Mouse (Mus musculus): ENCODE data around the gene Csnka2ip.

Gene Csnka2ip

DNA sequence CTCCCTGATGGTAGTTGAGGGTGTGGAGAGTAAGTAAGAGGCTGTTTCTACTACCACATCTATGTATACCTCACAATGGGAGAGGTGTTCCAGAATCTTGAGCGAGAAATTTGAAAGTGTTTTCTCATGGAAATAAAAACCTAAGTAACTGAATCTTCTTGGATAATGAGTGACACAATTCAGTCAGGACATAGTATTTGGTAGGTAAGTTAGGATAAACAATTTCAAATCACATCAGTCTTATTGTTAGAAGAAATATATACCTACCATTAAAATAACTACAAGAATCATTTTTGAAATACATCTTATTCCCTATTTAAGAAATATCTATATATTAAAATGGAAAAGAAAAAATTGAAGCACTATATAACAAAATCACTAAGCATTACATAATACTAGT, at the start of gene Csnka2ip:
TSS of gene Csnka2ip (minus strand) at position 101 of the 400 bp plus-strand sequence.
- no peak for DNase-seq

DNA sequence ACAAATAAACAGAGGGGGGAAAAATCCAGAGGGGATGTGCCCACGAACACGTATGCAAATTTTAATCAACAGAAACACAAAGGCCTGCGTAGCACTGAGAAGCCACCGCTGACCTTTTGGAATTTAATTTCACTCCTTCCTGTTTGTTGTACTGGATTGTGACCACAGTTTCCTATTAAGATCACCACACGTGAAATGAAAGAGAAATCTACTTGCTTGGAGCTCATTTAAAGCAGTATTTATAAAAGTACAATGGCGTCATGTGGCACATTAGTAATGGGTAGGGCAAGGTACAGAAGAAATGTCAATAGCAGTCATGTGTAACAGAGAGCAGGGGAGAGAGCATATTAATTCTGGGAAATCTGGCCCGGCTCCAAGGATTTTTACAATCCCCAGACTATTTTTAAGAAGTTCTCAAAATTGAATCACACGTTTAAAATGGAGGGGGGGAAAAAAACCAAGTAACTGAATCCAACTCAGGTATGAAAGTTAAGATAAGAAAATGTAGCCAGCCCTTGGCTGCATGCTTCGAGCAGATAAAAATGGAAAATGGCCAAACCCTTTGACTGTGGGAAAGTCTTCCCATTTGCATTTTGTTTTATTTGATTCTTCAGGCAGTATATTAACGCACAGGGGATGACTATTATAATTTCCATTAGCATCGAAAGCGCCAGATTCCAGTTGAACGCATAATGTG, 47.5 kb upstream of the Csnka2ip start:
- DNase-seq: no peak

DNA sequence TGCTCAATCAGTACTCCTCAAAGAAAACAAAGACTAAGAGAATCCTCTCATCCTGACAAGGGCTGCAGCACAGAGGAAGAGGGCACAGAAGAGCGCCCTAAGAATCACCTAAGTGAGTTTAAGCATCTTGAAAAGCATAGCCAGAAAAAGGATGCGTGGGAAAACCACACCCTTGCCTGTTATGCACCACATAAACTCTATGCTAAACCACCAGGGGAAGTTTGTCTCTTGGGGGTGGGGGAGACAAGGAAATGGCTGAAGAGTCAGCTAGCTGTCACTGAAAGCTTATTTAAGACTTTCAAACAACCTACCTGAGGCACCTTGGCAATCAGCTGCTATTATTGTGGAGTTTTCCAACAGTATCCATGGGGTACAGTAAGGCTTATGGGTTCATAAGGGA, 45.6 kb upstream of the Csnka2ip start:
- no peak for DNase-seq

DNA sequence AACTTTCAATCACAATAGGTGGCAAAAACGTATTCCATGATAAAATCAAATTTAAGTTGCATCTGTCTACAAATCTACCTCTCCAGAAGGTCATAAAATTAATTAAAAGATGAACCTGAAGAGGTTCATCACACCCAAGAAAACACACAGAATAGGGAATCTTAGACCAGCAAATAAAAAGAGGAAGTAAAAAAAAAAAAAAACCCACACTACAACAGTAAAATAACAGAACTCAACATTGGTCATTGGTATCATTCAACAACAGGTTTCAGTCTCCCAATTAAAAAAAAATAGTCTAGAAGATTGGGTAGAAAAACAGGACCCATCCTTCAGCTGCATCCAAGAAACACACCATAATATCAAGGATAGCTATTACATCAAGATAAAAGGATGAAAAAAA, 32.9 kb upstream of the Csnka2ip start:
- DNase-seq: no peak

DNA sequence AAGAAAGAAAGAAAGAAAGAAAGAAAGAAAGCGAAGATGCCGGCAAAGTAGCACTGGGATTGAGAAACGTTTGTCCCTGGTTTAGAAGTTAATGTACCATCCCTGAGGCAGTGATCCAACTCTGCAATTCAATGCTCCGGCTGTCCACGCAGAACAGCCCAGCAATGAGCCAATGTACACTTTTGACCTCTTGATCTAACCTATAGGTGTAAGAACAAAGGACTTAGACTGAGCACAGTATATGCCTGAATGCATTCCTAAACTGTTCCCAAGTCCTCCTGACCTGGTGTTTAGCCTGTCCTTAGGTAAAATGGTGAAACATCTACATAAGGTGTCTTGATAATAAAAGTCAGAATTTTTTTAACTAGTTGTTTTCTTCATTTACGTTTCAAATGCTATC, 17.9 kb upstream of the Csnka2ip start:
- no peak for DNase-seq

DNA sequence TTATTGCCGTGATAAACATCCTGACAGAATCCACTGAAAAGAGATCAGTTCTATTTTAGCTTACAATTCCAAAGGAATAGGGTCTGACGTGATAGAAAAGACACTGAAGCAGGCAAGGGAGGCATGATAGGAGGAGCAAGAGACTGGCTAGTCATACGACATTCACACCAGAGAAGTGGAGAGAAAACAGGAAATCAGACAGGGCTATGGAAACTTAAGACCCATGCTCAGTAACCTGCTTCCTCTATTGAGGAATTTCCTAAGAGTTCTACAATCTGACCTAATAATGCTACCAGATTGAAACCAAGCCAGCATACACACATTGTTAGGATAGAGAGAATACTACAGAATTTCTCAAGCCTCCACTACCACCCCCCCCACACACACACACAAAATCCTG, 12.4 kb upstream of the Csnka2ip start:
- no peak for DNase-seq

DNA sequence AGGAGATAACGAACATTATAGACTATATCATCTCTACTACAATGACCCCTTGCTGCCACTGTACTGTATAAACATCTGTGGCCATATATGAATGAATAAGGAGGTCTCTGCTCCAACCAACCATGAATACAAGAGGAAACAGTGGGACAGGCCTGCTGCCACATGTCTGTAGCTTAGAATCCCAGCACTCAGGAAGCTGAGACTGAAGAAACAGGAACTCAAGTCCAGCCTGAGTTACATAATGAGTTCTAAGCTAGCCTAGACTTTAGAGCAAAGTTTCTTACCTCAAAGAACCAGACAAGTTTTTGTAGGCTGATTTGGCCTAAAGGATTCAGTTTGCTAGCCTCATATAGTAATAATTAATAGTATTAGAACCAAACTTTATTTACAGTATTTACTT, 5.6 kb upstream of the Csnka2ip start:
- no peak for DNase-seq

DNA sequence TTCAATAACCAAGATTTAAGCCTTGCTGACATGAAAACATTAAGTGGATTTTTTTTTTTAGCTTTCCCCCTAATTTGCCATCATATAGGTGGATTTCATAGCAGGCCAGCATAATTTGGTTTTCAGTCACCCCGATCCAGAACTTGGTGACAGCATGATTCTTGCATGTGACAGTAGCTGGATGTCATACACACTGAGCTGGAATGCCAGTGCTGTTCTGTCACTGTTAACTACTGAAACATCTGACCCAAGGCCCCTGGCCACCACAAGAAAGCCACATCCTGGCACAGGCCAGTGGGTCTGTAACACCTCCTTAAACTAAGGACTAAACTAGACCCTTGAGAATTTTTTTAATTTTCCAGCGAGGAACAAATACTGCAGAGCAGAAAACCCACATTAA, 15.4 kb downstream of the Csnka2ip start:
- no peak for DNase-seq

DNA sequence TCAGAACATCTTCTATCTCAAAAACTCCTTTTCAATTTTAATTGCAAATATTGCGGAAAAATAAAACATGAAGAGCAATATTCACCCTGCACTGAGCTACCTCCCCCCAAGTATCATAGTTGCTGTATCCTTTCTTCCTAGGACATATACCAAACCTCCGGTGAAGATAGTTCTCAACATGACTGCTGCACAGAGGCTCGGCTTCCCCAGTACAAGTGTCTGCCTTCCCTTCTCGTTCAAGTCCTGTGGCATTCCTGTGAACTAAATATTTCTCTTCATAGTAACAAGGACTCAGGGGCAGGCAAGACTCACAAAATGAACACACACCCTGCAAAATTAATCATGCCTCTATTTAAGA, 16.0 kb downstream of the Csnka2ip start:
- no peak for DNase-seq

DNA sequence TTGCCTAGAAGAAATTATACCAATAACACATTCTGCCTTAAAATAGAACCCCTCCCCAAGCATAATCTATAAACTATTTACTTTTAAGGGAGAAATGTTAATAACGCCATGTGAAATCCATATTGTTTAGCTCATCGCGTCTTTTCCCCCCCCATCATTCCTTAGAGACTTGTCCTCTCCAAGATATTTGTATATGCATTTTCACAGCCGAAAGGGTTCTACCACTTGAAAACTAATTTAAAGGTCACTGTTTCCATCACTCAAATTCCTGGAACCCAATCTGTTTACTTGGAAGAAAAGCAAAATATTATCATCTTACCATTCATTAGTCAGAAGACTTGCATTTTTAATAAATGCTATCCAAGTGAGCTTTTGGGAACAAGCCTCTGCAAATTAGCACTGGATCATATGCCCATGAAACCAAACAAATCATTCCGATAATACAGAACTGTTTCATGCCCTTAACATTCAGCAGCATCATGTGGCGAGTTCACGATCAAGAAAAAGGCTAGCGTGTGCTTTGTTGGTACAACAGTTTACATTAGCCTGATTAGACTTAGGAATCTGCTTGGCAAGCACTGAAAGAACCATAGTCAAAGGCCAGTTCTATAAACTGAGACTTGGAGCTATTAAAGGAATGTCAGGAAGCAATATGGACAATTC, 16.5 kb downstream of the Csnka2ip start:
- DNase-seq: no peak

DNA sequence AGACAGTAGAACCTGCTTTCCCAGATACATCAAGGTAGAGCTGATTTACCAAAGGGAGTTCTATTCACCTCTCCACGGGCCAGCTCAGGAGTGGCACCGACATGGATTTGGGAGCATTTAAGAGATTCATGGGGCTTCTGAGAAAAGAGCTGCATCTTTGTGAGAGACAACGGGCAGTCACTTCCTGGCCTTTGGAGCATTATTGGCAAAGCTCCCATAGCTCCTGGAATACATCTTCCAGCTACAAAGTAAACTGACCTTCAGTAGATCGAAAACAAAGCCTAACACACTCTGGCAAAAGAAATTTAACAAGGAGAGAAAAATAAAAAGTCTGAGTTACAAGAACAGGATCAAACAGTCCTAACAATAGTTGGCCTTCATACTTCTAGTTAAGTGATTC, 17.6 kb downstream of the Csnka2ip start:
- no peak for DNase-seq

DNA sequence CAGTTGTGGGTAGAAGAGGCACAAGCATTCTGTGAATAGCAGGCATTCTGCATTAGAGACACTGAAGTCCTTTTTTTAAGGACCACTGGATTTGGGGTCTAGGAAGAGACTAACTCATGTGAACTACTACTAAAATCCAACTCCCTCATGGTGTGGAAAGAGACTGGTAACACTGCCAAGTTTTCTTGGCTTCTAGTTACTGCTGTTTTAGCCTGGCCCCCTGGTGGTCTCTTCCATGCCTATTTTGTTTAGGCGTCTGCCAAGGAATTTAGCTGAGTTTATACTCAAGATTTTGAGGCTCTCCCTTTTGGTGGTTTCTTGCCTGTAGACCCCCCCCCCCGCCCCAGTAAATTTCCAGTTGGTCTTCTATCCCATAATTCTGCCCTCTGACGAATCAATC, 18.8 kb downstream of the Csnka2ip start:
- DNase-seq: no peak

DNA sequence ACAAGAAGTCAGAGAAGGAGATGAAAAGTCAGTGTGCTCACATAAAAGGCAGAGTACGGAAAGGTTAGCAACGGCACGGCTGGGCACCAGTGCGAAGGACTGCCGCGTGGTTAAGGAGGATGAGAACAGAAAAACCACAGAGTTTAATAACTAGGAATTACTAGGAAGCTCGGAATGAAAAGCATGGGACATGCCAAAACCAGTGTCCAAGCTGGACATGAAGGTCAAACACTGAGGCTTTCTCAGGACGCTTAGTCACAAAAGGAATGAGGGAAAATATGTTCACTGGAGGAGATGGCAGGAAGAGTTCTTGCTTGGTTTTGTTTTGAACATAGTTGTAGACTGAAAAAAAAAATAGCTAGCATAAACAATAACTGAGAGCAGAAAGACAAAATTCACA, 32.7 kb downstream of the Csnka2ip start:
- no peak for DNase-seq

DNA sequence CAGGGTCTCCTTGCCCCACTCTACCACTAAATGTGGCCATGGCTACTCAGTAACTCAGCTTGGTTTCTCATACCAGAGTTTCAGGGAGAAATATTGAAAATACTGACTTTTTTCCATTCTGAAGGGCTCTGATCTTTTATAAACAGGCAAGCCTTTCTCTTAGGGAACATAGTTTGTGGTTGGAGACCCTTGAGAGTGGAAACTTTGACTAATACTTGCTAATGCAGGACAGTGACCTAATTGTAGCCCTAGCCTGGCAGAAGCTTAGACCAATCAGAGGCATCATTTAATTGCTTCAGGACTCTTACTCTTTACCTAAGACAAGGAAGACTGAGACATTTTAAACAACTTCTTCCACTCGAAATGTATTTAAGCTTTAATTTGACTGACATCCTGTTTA, 39.1 kb downstream of the Csnka2ip start:
- DNase-seq: no peak

DNA sequence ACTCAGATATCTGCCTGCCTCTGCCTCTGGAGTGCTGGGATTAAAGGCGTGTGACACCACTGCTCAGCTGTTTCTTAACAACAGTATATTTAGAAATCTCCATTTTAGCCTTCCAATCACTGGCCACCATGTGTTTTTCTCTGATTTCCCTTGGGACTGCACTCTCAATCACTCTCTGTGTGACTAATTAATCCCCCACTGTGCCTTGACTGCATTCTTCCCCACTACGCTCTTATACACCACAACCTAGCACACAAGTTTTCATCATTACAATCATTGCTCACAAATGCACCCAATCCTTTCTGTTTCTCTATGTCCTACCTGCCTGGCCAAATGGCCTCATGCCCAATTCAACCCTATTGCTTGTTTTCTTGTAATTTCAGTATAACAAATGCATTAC, 43.7 kb downstream of the Csnka2ip start:
- no peak for DNase-seq

DNA sequence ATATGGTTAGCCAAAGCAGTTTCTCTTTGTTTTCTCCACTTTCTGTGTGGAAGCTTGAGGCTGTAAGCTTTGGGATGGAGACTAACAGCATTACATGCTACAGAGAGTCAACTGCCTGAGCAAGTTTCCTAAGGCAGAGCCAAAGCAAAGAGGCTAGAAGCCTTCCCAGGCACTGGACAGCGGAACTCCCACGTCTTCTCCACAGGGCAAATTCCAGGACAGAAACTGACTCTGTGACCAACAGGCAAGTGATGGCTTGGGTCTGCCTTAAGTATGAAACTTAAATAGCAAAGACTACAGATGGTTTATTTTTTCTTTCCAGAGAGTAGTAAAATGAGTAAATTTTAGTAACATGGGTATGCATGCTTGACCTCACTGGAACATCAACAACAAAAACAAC, 75.3 kb downstream of the Csnka2ip start:
- no peak for DNase-seq

DNA sequence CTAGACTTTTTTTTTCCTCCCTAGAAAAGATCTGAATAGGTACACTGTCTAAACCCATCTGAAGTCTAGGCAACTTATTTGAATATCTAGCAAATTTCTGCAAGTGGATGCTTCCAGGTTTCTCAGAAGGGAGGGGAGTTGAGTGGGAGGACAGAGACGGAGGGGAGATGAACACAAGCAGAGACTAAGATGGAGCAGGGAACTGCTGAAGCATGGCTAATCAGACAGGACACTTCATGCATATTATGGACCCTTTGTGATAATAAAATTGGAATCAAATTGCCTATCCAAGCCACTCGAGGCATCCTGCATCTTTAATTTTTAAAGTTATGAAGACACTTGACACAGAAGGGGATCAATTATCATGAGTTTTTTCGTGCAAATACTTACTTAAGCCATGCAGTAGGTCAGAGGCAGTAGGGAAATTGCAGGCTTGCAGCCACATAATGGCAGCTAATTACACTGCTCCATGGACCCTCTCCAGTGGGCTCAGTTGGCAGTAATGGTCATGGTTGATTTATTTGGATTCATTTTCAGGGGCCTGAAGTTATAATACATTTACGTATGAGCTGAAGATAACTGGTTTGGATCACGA, 78.1 kb downstream of the Csnka2ip start:
- no peak for DNase-seq

DNA sequence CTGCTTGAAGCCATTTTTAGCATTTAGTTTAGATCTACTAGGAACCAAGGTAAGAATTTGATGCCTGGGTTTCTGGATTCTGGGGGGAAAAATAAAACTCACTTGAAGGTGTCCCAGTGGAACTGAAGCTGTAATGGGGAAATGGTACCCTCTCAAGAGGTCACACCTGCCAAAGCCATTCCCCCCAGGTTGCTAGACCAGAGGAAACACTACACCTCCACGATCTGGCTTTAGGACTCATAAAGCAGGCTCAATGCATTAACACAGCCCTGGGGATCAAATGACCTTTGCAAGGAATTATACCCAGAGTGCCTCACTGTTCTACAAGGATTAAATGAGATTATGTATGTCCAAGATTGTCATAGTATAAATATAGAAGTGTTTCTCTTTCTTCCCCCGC, 88.8 kb downstream of the Csnka2ip start:
- DNase-seq: no peak
